Comparison of ENCODE assay signal across 10 mouse cellular contexts in the genomic region with DNA sequence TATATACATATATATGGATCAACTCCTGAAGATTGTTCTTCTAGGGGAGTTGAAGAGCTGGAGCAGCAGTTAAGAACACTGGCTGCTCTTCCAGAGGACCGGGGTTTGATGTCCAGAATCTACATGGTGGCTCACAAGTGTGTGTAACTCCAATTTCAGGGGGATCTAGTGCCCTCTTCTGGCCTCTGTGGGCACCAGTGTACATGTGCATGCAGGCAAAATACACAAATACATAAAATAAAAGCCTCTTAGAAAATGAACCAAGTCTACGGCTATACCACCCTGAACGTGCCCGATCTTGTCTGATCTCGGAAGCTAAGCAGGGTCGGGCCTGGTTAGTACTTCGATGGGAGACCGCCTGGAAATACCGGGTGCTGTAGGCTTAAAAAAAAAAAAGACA. TPM values are rescaled to one million over a fixed set of nuclear protein-coding genes. Genes with fewer than 3 reads are reported as not detected.
A peak's percentile ranks its signal among the peaks of the same experiment; 100 is the strongest.
DNase-seq lines count a peak whose midpoint lies in the region; ATAC-seq and TF ChIP-seq lines count a peak whose summit lies in the region.
"Had no signal": no experiment of that assay in that cellular context is flagged by ENCODE, and none has a peak within 500 bp of the region (broad histone marks: within the 10 kb centered on the region; RNA-seq: fewer than 3 reads in every experiment).

No protein-coding gene starts in this region.

- 36% methylated on average over 9 of the region's 9 CpGs for WGBS in forebrain, postnatal 0 days
- 41% methylated on average over 9 of the region's 9 CpGs for WGBS in forebrain, embryonic 10.5 days
- WGBS in midbrain, embryonic 14.5 days, result 36% methylated on average over 9 of the region's 9 CpGs
- WGBS in midbrain, embryonic 15.5 days, result 39% methylated on average over 9 of the region's 9 CpGs

- H3K27me3 ChIP-seq in forebrain, postnatal 0 days (ENCODE audit: insufficient read depth, low read length), result peaks cover 50% of the 10 kb centered on the region
- peaks cover 95% of the 10 kb centered on the region for H3K27me3 ChIP-seq in forebrain, embryonic 10.5 days (ENCODE audit: poor library complexity, severe bottlenecking)
- peaks cover 52% of the 10 kb centered on the region for H3K27me3 ChIP-seq in midbrain, embryonic 14.5 days (ENCODE audit: control insufficient read depth, insufficient read depth, low read length)
- peaks cover 47% of the 10 kb centered on the region for H3K27me3 ChIP-seq in midbrain, embryonic 15.5 days (replicated peaks)

- no peak overlapping the region for H3K4me3 ChIP-seq in forebrain, postnatal 0 days (ENCODE audit: low read depth, low read length)
- no peak overlapping the region for H3K4me3 ChIP-seq in forebrain, embryonic 10.5 days
- no peak overlapping the region for H3K4me3 ChIP-seq in midbrain, embryonic 14.5 days (replicated peaks; ENCODE audit: low read depth, low read length)
- no peak overlapping the region for H3K4me3 ChIP-seq in midbrain, embryonic 15.5 days

- TF ChIP-seq POLR2A in brain, embryonic 14.5 days (IDR thresholded peaks at IDR 0.05; ENCODE audit: borderline replicate concordance, extremely low read depth, insufficient read depth, insufficient read length, poor library complexity, severe bottlenecking), result no peak

- no peak overlapping the region for H3K9ac ChIP-seq in forebrain, postnatal 0 days
- H3K9ac ChIP-seq in midbrain, embryonic 14.5 days (replicated peaks; ENCODE audit: low read length), result no peak overlapping the region
- H3K9ac ChIP-seq in midbrain, embryonic 15.5 days, result no peak overlapping the region

- intact Hi-C loops in gastrocnemius, postnatal 14 days (cut with DNase I; ENCODE audit: low total_unique reads), result no loop called here

- peak; percentile 32; the same call in 1 of the 2 replicates for ATAC-seq in forebrain, postnatal 0 days
- ATAC-seq in midbrain, embryonic 14.5 days (ENCODE audit: low FRiP score, low TSS enrichment), result no peak
- no peak for ATAC-seq in midbrain, embryonic 15.5 days (replicated peaks)
- ATAC-seq: Patski had no signal

- peak; percentile 43; the same call in 1 of the 2 replicates for TF ChIP-seq CTCF in forebrain, postnatal 0 days (IDR thresholded peaks at IDR 0.05; ENCODE audit: low read depth)
- TF ChIP-seq CTCF in brain, embryonic 14.5 days (IDR thresholded peaks at IDR 0.05; ENCODE audit: borderline replicate concordance, extremely low read depth, insufficient read depth, insufficient read length), result peak; percentile 46; the same call in 1 of the 2 replicates

- H3K9me3 ChIP-seq in forebrain, postnatal 0 days (ENCODE audit: low read length), result no peaks in the 10 kb centered on the region
- H3K9me3 ChIP-seq in forebrain, embryonic 10.5 days, result peaks cover 2% of the 10 kb centered on the region; the same call in 1 of the 2 replicates
- no peaks in the 10 kb centered on the region for H3K9me3 ChIP-seq in midbrain, embryonic 14.5 days (ENCODE audit: control insufficient read depth, low read length)
- no peaks in the 10 kb centered on the region for H3K9me3 ChIP-seq in midbrain, embryonic 15.5 days

- no peak overlapping the region for H3K27ac ChIP-seq in forebrain, postnatal 0 days (ENCODE audit: low read depth, low read length)
- no peak overlapping the region for H3K27ac ChIP-seq in forebrain, embryonic 10.5 days
- H3K27ac ChIP-seq in midbrain, embryonic 14.5 days (replicated peaks; ENCODE audit: low read depth, low read length), result no peak overlapping the region
- no peak overlapping the region for H3K27ac ChIP-seq in midbrain, embryonic 15.5 days

- H3K4me1 ChIP-seq in forebrain, postnatal 0 days (ENCODE audit: insufficient read depth), result peaks cover 7% of the 10 kb centered on the region; the same call in 1 of the 2 replicates
- H3K4me1 ChIP-seq in forebrain, embryonic 10.5 days, result peaks cover 42% of the 10 kb centered on the region
- H3K4me1 ChIP-seq in midbrain, embryonic 14.5 days (ENCODE audit: control insufficient read depth, insufficient read depth, low read length), result peaks cover 7% of the 10 kb centered on the region
- H3K4me1 ChIP-seq in midbrain, embryonic 15.5 days, result peaks cover 21% of the 10 kb centered on the region

- peak; percentile 33 for DNase-seq in forebrain, postnatal 0 days
- no peak for DNase-seq in forebrain, embryonic 10.5 days (ENCODE audit: extremely low spot score, low spot score)
- DNase-seq in midbrain, embryonic 14.5 days, result peak; percentile 52
- peak; percentile 57 for DNase-seq in brain, embryonic 14.5 days (ENCODE audit: low read depth)
- peak; percentile 63 for DNase-seq in retina, postnatal 1 day
- DNase-seq in gastrocnemius, postnatal 14 days, result no peak
- no peak for DNase-seq in layer of hippocampus, adult 9-11 months
- DNase-seq: cerebellum, adult 18-20 months had no signal

- H3K36me3 ChIP-seq in forebrain, postnatal 0 days (ENCODE audit: insufficient read depth), result no peaks in the 10 kb centered on the region
- H3K36me3 ChIP-seq in forebrain, embryonic 10.5 days (replicated peaks), result no peaks in the 10 kb centered on the region
- no peaks in the 10 kb centered on the region for H3K36me3 ChIP-seq in midbrain, embryonic 14.5 days (ENCODE audit: control insufficient read depth, insufficient read depth, low read length)
- no peaks in the 10 kb centered on the region for H3K36me3 ChIP-seq in midbrain, embryonic 15.5 days (replicated peaks)

- no peak overlapping the region for H3K4me2 ChIP-seq in forebrain, postnatal 0 days (ENCODE audit: low read depth)
- H3K4me2 ChIP-seq in midbrain, embryonic 14.5 days (ENCODE audit: low read length), result no peak overlapping the region
- no peak overlapping the region for H3K4me2 ChIP-seq in midbrain, embryonic 15.5 days

RNA-seq across cellular contexts. Expression of gene Npas1, which starts 6.0 kb away (rescaled TPM):
- 10.1 and 10.2 TPM in 2 replicates for total RNA-seq in forebrain, postnatal 0 days (2014; rRNA removed)
- 12.6 and 14.7 TPM in 2 replicates for polyA plus RNA-seq in forebrain, postnatal 0 days (2015; fragmentation: Nextera tagmentation; extraction: Ambion mirVana)
- 0.71 and 1.2 TPM in 2 replicates for polyA plus RNA-seq in forebrain, embryonic 10.5 days (2016; fragmentation: Nextera tagmentation; extraction: Ambion mirVana)
- polyA plus RNA-seq in midbrain, embryonic 14.5 days (2014; fragmentation: Nextera tagmentation; extraction: Ambion mirVana), result 3.7 and 4.4 TPM in 2 replicates
- polyA plus RNA-seq in midbrain, embryonic 15.5 days (2015; fragmentation: Nextera tagmentation; extraction: Ambion mirVana), result 5.8 and 7.2 TPM in 2 replicates
- polyA plus RNA-seq in brain, embryonic 14.5 days (2012; rRNA removed), result 4.6 and 5.1 TPM in 2 replicates
- total RNA-seq in gastrocnemius, postnatal 14 days (2021), result not detected

RNA-seq across cellular contexts. Expression of gene Tmem160, which starts 19.0 kb away (rescaled TPM):
- 40.1 and 61.2 TPM in 2 replicates for total RNA-seq in forebrain, postnatal 0 days (2014; rRNA removed)
- 105 and 130 TPM in 2 replicates for polyA plus RNA-seq in forebrain, postnatal 0 days (2015; fragmentation: Nextera tagmentation; extraction: Ambion mirVana)
- 64.4 and 68.5 TPM in 2 replicates for polyA plus RNA-seq in forebrain, embryonic 10.5 days (2016; fragmentation: Nextera tagmentation; extraction: Ambion mirVana)
- polyA plus RNA-seq in midbrain, embryonic 14.5 days (2014; fragmentation: Nextera tagmentation; extraction: Ambion mirVana), result 59.6 and 84.1 TPM in 2 replicates
- 63.6 and 74.4 TPM in 2 replicates for polyA plus RNA-seq in midbrain, embryonic 15.5 days (2015; fragmentation: Nextera tagmentation; extraction: Ambion mirVana)
- 52.5 and 69.0 TPM in 2 replicates for polyA plus RNA-seq in brain, embryonic 14.5 days (2012; rRNA removed)
- 10 to 100 TPM; 23.2 to 28.7 TPM for total RNA-seq in gastrocnemius, postnatal 14 days (2021)

Comparison
In these comparisons a context has a peak if more than half of its experiments do, and no peak if none do; other contexts are left out.
1. DNase-seq: peak in forebrain, postnatal 0 days (single experiment), midbrain, embryonic 14.5 days (single experiment), brain, embryonic 14.5 days (single experiment) and retina, postnatal 1 day (single experiment); none in forebrain, embryonic 10.5 days (single experiment), gastrocnemius, postnatal 14 days (single experiment) and layer of hippocampus, adult 9-11 months (single experiment).